16 mouse cellular contexts compared by ENCODE assay signal in the genomic region with DNA sequence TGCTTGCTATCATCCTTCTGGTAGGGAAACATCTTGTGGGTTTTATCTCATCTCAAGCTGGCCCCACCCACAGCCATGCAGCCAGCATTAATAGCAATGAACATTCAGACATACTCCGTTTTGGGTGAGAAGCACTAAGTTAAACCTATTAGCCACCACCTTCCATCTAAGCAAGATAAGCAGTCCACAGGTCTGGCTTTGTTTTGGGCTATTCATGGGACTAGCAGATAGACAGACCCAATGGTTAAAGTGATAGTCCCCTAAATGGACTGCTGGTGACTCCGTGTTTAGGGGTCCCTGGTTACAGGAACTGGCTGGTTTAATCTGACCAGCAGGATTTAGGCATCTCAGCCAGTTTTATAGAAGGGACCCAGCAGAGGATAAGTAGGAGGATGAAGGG. TPM values are rescaled to one million over a fixed set of nuclear protein-coding genes. Genes with fewer than 3 reads are reported as not detected.
DNase-seq lines count a peak whose midpoint lies in the region; ATAC-seq and TF ChIP-seq lines count a peak whose summit lies in the region.
"Had no signal": no experiment of that assay in that cellular context is flagged by ENCODE, and none has a peak within 500 bp of the region (broad histone marks: within the 10 kb centered on the region; RNA-seq: fewer than 3 reads in every experiment).

No protein-coding gene starts in this region.

- no peak for ATAC-seq in forebrain, embryonic 14.5 days
- no peak; the same call in 1 of the 2 replicates for ATAC-seq in liver, embryonic 14.5 days (ENCODE audit: insufficient read depth)
- ATAC-seq in neural tube, embryonic 14.5 days (ENCODE audit: low read depth) = no peak
- no peak for ATAC-seq in lung, postnatal 0 days
- ATAC-seq: intestine, embryonic 15.5 days; Patski had no signal

- peak; percentile 11; the same call in 1 of the 2 replicates for TF ChIP-seq EP300 in liver, embryonic 14.5 days (IDR thresholded peaks at IDR 0.05; ENCODE audit: low read depth)
- no peak for TF ChIP-seq EP300 in lung, postnatal 0 days (IDR thresholded peaks at IDR 0.05)

- H3K4me3 ChIP-seq in forebrain, embryonic 14.5 days (ENCODE audit: low read depth, low read length) = peak overlapping the region; percentile 86
- no peak overlapping the region for H3K4me3 ChIP-seq in liver, embryonic 14.5 days (ENCODE audit: insufficient read depth in 1 of 2, low read depth in 2 of 2, low read length in 2 of 2)
- H3K4me3 ChIP-seq in neural tube, embryonic 14.5 days (ENCODE audit: low read depth, low read length) = peak overlapping the region; percentile 73
- no peak overlapping the region for H3K4me3 ChIP-seq in lung, postnatal 0 days (ENCODE audit: low read depth, low read length)
- H3K4me3 ChIP-seq: gastrocnemius, adult 2 months; heart, embryonic 12.5 days; intestine, embryonic 15.5 days; limb, embryonic 15.5 days had no signal

- H3K27ac ChIP-seq in forebrain, embryonic 14.5 days (ENCODE audit: low read depth, low read length) = peak overlapping the region; percentile 97
- H3K27ac ChIP-seq in liver, embryonic 14.5 days = no peak overlapping the region
- H3K27ac ChIP-seq in neural tube, embryonic 14.5 days (ENCODE audit: low read depth, low read length) = peak overlapping the region; percentile 99
- no peak overlapping the region for H3K27ac ChIP-seq in lung, postnatal 0 days (ENCODE audit: low read length)
- H3K27ac ChIP-seq: gastrocnemius, adult 2 months; intestine, embryonic 15.5 days; limb, embryonic 15.5 days had no signal

- H3K27me3 ChIP-seq in forebrain, embryonic 14.5 days (replicated peaks; ENCODE audit: control insufficient read depth, insufficient read depth, low read length) = no peaks in the 10 kb centered on the region
- peaks cover 93% of the 10 kb centered on the region for H3K27me3 ChIP-seq in liver, embryonic 14.5 days (ENCODE audit: control insufficient read depth, insufficient read depth, low read length)
- no peaks in the 10 kb centered on the region for H3K27me3 ChIP-seq in neural tube, embryonic 14.5 days (ENCODE audit: control insufficient read depth, insufficient read depth, low read length)
- H3K27me3 ChIP-seq in lung, postnatal 0 days (replicated peaks; ENCODE audit: insufficient read depth, low read length) = peaks cover 85% of the 10 kb centered on the region

- H3K4me1 ChIP-seq in forebrain, embryonic 14.5 days (ENCODE audit: control insufficient read depth, insufficient read depth, low read length) = peaks cover 12% of the 10 kb centered on the region; the same call in 1 of the 2 replicates
- H3K4me1 ChIP-seq in liver, embryonic 14.5 days (replicated peaks; ENCODE audit: control insufficient read depth in 2 of 2, insufficient read depth in 2 of 2, low read length in 1 of 2) = peaks cover 0 to 10% of the 10 kb centered on the region in 2 experiments; a peak in 2 of 4 replicates
- peaks cover 41% of the 10 kb centered on the region for H3K4me1 ChIP-seq in neural tube, embryonic 14.5 days (ENCODE audit: control insufficient read depth, insufficient read depth, low read length)
- H3K4me1 ChIP-seq in lung, postnatal 0 days (ENCODE audit: insufficient read depth, low read depth, low read length) = peaks cover 11% of the 10 kb centered on the region

- H3K9ac ChIP-seq in forebrain, embryonic 14.5 days (ENCODE audit: low read length) = peak overlapping the region; percentile 100
- no peak overlapping the region for H3K9ac ChIP-seq in liver, embryonic 14.5 days (replicated peaks)
- peak overlapping the region; percentile 99 for H3K9ac ChIP-seq in neural tube, embryonic 14.5 days (replicated peaks; ENCODE audit: low read depth, low read length)
- no peak overlapping the region for H3K9ac ChIP-seq in lung, postnatal 0 days (replicated peaks; ENCODE audit: low read depth)
- H3K9ac ChIP-seq: heart, embryonic 12.5 days; intestine, embryonic 15.5 days; limb, embryonic 15.5 days had no signal

- H3K36me3 ChIP-seq in forebrain, embryonic 14.5 days (ENCODE audit: control insufficient read depth, insufficient read depth, low read length) = peaks cover 73% of the 10 kb centered on the region
- no peaks in the 10 kb centered on the region for H3K36me3 ChIP-seq in liver, embryonic 14.5 days (replicated peaks; ENCODE audit: control insufficient read depth, insufficient read depth, low read depth)
- peaks cover 3% of the 10 kb centered on the region; the same call in 1 of the 2 replicates for H3K36me3 ChIP-seq in neural tube, embryonic 14.5 days (ENCODE audit: control insufficient read depth, insufficient read depth, low read length)
- no peaks in the 10 kb centered on the region for H3K36me3 ChIP-seq in lung, postnatal 0 days (ENCODE audit: insufficient read depth, low read length)
- H3K36me3 ChIP-seq: heart, embryonic 12.5 days; intestine, embryonic 15.5 days; limb, embryonic 15.5 days had no signal

- H3K9me3 ChIP-seq in forebrain, embryonic 14.5 days (replicated peaks; ENCODE audit: control insufficient read depth, low read length) = no peaks in the 10 kb centered on the region
- no peaks in the 10 kb centered on the region for H3K9me3 ChIP-seq in liver, embryonic 14.5 days (ENCODE audit: control insufficient read depth, low read length)
- H3K9me3 ChIP-seq in neural tube, embryonic 14.5 days (ENCODE audit: control insufficient read depth, low read length) = no peaks in the 10 kb centered on the region
- H3K9me3 ChIP-seq in lung, postnatal 0 days (ENCODE audit: low read length) = no peaks in the 10 kb centered on the region
- H3K9me3 ChIP-seq: heart, embryonic 12.5 days; intestine, embryonic 15.5 days; limb, embryonic 15.5 days had no signal

- DNase-seq in layer of hippocampus, postnatal 10 days (ENCODE audit: low spot score in 2 of 2) = peak; percentile 14 to 26
- DNase-seq in layer of hippocampus, adult 9-10 months (ENCODE audit: low spot score) = no peak
- DNase-seq in forebrain, embryonic 14.5 days (ENCODE audit: low spot score) = no peak
- peak; percentile 17 to 24 (median 22) for DNase-seq in liver, embryonic 14.5 days (ENCODE audit: low read depth in 3 of 3, low spot score in 3 of 3)
- DNase-seq in lung, postnatal 0 days (ENCODE audit: low spot score) = no peak
- no peak for DNase-seq in spleen, postnatal 14 days (ENCODE audit: low spot score in 2 of 2)
- no peak for DNase-seq in MN1 (ENCODE audit: low spot score)
- DNase-seq: adrenal gland, postnatal 10 days; gastrocnemius, adult 2 months; thymus, adult 2 months had no signal

- TF ChIP-seq CTCF in liver, embryonic 14.5 days (IDR thresholded peaks at IDR 0.05; ENCODE audit: low read depth) = no peak
- no peak for TF ChIP-seq CTCF in lung, postnatal 0 days (IDR thresholded peaks at IDR 0.05)

- WGBS in forebrain, embryonic 14.5 days = 8% methylated on average over 2 of the region's 2 CpGs
- WGBS in liver, embryonic 14.5 days (ENCODE audit: insufficient replicate concordance) = 0% methylated on average over 2 of the region's 2 CpGs
- 2% methylated on average over 2 of the region's 2 CpGs for WGBS in neural tube, embryonic 14.5 days
- 5% methylated on average over 2 of the region's 2 CpGs for WGBS in lung, postnatal 0 days

- H3K4me2 ChIP-seq in forebrain, embryonic 14.5 days (ENCODE audit: low read length) = peak overlapping the region; percentile 98
- no peak overlapping the region for H3K4me2 ChIP-seq in liver, embryonic 14.5 days (ENCODE audit: low read depth)
- H3K4me2 ChIP-seq in neural tube, embryonic 14.5 days (ENCODE audit: low read depth, low read length) = peak overlapping the region; percentile 93
- no peak overlapping the region for H3K4me2 ChIP-seq in lung, postnatal 0 days (replicated peaks; ENCODE audit: low read depth, low read length)
- H3K4me2 ChIP-seq: heart, embryonic 12.5 days; intestine, embryonic 15.5 days; limb, embryonic 15.5 days had no signal

RNA-seq across cellular contexts. Expression of a gene that starts 41.5 kb away (rescaled TPM):
- total RNA-seq in layer of hippocampus, postnatal 10 days (2021) = under 1 TPM in 1 of 2 experiments, not detected in 1; 0.25 TPM
- 0.25 TPM in 1 of 2 replicates, not detected in the other for polyA plus RNA-seq in forebrain, embryonic 14.5 days (2014; fragmentation: Nextera tagmentation; extraction: Ambion mirVana)
- 5.6 and 7.8 TPM in 2 replicates for polyA plus RNA-seq in liver, embryonic 14.5 days (2012; rRNA removed)
- 7.6 and 8.0 TPM in 2 replicates for polyA plus RNA-seq in liver, embryonic 14.5 days (2014; fragmentation: Nextera tagmentation; extraction: Ambion mirVana)
- 0.51 and 0.85 TPM in 2 replicates for polyA plus RNA-seq in neural tube, embryonic 14.5 days (2014; fragmentation: Nextera tagmentation; extraction: Ambion mirVana)
- 3.9 and 4.9 TPM in 2 replicates for polyA plus RNA-seq in lung, postnatal 0 days (2015; fragmentation: Nextera tagmentation; extraction: Ambion mirVana)
- total RNA-seq: gastrocnemius, adult 2 months had no signal
- polyA plus RNA-seq: C2C12, Patski had no signal

Comparison
In these comparisons a context has a peak if more than half of its experiments do, and no peak if none do; other contexts are left out.
1. DNase-seq: peak in layer of hippocampus, postnatal 10 days (2 of 2) and liver, embryonic 14.5 days (3 of 3); none in layer of hippocampus, adult 9-10 months (single experiment), forebrain, embryonic 14.5 days (single experiment), lung, postnatal 0 days (single experiment), spleen, postnatal 14 days (0 of 2) and MN1 (single experiment).
2. H3K27ac ChIP-seq: peak in forebrain, embryonic 14.5 days (single experiment) and neural tube, embryonic 14.5 days (single experiment); none in liver, embryonic 14.5 days (single experiment) and lung, postnatal 0 days (single experiment).
3. H3K4me2 ChIP-seq: peak in forebrain, embryonic 14.5 days (single experiment) and neural tube, embryonic 14.5 days (single experiment); none in liver, embryonic 14.5 days (single experiment) and lung, postnatal 0 days (single experiment).
4. H3K4me3 ChIP-seq: peak in forebrain, embryonic 14.5 days (single experiment) and neural tube, embryonic 14.5 days (single experiment); none in liver, embryonic 14.5 days (0 of 2) and lung, postnatal 0 days (single experiment).
5. H3K9ac ChIP-seq: peak in forebrain, embryonic 14.5 days (single experiment) and neural tube, embryonic 14.5 days (single experiment); none in liver, embryonic 14.5 days (single experiment) and lung, postnatal 0 days (single experiment).